Mouse (Mus musculus): ENCODE data around the gene Txndc8.

DNA sequence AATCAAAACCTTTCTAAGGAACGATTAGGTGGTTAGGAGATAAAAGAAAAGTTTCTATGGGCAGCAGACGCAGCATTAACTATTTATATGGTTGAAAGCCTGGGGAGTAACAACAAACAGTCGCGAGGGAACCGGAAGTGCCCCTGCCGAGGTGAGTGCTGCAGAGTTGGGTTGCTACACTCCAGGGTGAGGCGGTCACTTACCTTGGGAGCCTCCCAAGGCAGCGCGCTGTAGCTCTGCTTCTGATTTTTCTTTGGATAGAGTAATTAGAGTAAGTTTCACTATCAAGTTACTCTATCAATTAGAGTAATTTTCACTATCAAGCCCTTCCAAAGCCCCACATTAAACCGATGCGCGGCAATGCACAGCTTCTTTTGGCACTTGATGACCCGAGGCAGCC lies 25.7 kb upstream of the Txndc8 start:
- TF ChIP-seq CTCF (IDR thresholded peaks at IDR 0.05; ENCODE audit: extremely low read depth, insufficient read depth, insufficient read length, insufficient replicate concordance) (no peak), POLR2A (IDR thresholded peaks at IDR 0.05; ENCODE audit: low read depth, low read length) (no peak)

Measured in spleen, adult 2 months (tissue).